Mouse (Mus musculus) MEL (cell line): ENCODE data around the gene Cdh4.

ENCODE experiments used
- CHD2 ChIP-seq: IDR thresholded peaks from 2 replicates; pipeline ENCODE4 v1.6.1; 2011; ENCODE audit warnings: low read length, improper control_type of control experiment
- CTCF ChIP-seq, 3 experiments: IDR thresholded peaks in 2 of 3; conservative IDR thresholded peaks in 1 of 3; 2 replicates each; pipeline ENCODE4 v1.5.1; 2011 to 2012; ENCODE audit warnings: low read length in 3 of 3, low read depth in 2 of 3, mild to moderate bottlenecking in 2 of 3, improper control_type of control experiment in 1 of 3, inconsistent platforms in 1 of 3, mixed read lengths in 1 of 3, moderate library complexity in 1 of 3; ENCODE audit not compliant: control insufficient read depth in 1 of 3, insufficient read depth in 1 of 3, poor library complexity in 1 of 3, severe bottlenecking in 1 of 3
- EP300 ChIP-seq, 2 experiments: IDR thresholded peaks; 2 replicates each; pipeline ENCODE4 v1.6.1; 2011; ENCODE audit warnings: improper control_type of control experiment in 2 of 2, low read length in 2 of 2, low read depth in 1 of 2, mild to moderate bottlenecking in 1 of 2
- ETS1 ChIP-seq: IDR thresholded peaks from 2 replicates; pipeline ENCODE4 v1.6.1; 2012; ENCODE audit warnings: low read depth, mild to moderate bottlenecking, inconsistent platforms, low read length, improper control_type of control experiment, moderate library complexity
- MAX ChIP-seq: IDR thresholded peaks from 2 replicates; pipeline ENCODE4 v1.6.1; 2011; ENCODE audit warnings: low read length, improper control_type of control experiment
- MEF2A ChIP-seq: IDR thresholded peaks from 2 replicates; pipeline ENCODE4 v1.6.1; 2014; ENCODE audit warnings: low read depth, mild to moderate bottlenecking, inconsistent platforms, low read length, improper control_type of control experiment; ENCODE audit not compliant: poor library complexity, insufficient replicate concordance, severe bottlenecking; ENCODE audit errors: extremely low read depth
- POLR2A ChIP-seq, 2 experiments: IDR thresholded peaks; 2 replicates each; pipeline ENCODE4 v1.6.1; 2011 to 2012; ENCODE audit warnings: low read length in 2 of 2, mild to moderate bottlenecking in 2 of 2, control low read depth in 1 of 2, improper control_type of control experiment in 1 of 2, low read depth in 1 of 2, moderate library complexity in 1 of 2; ENCODE audit not compliant: control insufficient read depth in 1 of 2, insufficient read depth in 1 of 2, poor library complexity in 1 of 2
- RAD21 ChIP-seq: IDR thresholded peaks from 2 replicates; pipeline ENCODE4 v1.6.1; 2011; ENCODE audit warnings: mild to moderate bottlenecking, low read depth, low read length, improper control_type of control experiment
- RCOR1 ChIP-seq: IDR thresholded peaks from 2 replicates; pipeline ENCODE4 v1.6.1; 2012; ENCODE audit warnings: low read depth, mild to moderate bottlenecking, inconsistent platforms, low read length, improper control_type of control experiment
- UBTF ChIP-seq: IDR thresholded peaks from 2 replicates; pipeline ENCODE4 v1.6.1; 2012; ENCODE audit warnings: low read depth, mild to moderate bottlenecking, inconsistent platforms, low read length, improper control_type of control experiment, moderate library complexity, borderline replicate concordance; ENCODE audit not compliant: insufficient read depth
- ZKSCAN1 ChIP-seq: IDR thresholded peaks from 2 replicates; pipeline ENCODE4 v1.6.1; 2012; ENCODE audit warnings: low read depth, mild to moderate bottlenecking, inconsistent platforms, low read length, improper control_type of control experiment, moderate library complexity

DNA sequence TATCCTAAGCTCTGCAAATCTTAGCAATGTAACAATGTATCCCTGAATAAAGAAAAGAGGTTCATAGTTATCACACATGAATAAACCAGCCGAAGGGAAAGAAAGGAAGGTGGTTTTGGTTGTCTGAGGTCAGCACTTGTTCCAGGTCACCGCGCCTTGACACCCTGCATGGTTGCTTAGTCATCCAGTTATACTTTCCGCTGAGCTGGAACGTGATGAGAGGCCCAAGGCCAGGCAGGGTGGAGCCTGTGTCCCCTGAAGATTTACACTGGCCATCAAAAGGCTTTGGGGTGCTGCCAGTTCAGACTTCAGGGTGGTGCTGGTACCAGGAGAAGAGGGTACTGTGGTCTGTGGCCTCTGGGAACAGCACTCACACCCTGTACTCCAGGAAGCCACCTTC lies 105.4 kb downstream of the Cdh4 start:
- TF ChIP-seq POLR2A (IDR thresholded peaks at IDR 0.05; ENCODE audit: control insufficient read depth in 1 of 2, insufficient read depth in 1 of 2, low read depth in 1 of 2, low read length in 2 of 2, poor library complexity in 1 of 2) = no peak
- TF ChIP-seq MEF2A = no peak
- TF ChIP-seq ZKSCAN1 = no peak
- no peak for TF ChIP-seq MAX
- no peak for TF ChIP-seq RCOR1
- no peak for TF ChIP-seq CTCF (IDR thresholded peaks at IDR 0.05 in 2 of 3, conservative IDR thresholded peaks at IDR 0.05 in 1 of 3; ENCODE audit: control insufficient read depth in 1 of 3, insufficient read depth in 1 of 3, low read depth in 2 of 3, low read length in 3 of 3, poor library complexity in 1 of 3, severe bottlenecking in 1 of 3)
- no peak for TF ChIP-seq CHD2
- no peak for TF ChIP-seq RAD21
- TF ChIP-seq EP300 (IDR thresholded peaks at IDR 0.05; ENCODE audit: low read depth in 1 of 2, low read length in 2 of 2) = no peak
- no peak for TF ChIP-seq ETS1
- no peak for TF ChIP-seq UBTF
